Mouse (Mus musculus): ENCODE measurements around the gene Rims1.
A peak's percentile ranks its signal among the peaks of the same experiment; 100 is the strongest.

The Rims1 gene

GRCm38 (mm10) chr1:22805726-22806625, at the start of gene Rims1:
Gene Rims1 (minus strand): TSS chr1:22805994.
- peak; percentile 53 for DNase-seq (ENCODE audit: low spot score)

GRCm38 (mm10) chr1:22806626-22807096, 867 bp upstream of the Rims1 start:
- no peak for DNase-seq (ENCODE audit: low spot score)

GRCm38 (mm10) chr1:22805025-22805725, 619 bp downstream of the Rims1 start:
- DNase-seq (ENCODE audit: low spot score), result peak; percentile 51

- DNase-seq (ENCODE audit: low spot score), result no peak
These were observed 1.5 kb downstream of the Rims1 start for GRCm38 (mm10) chr1:22804148-22804885.

GRCm38 (mm10) chr1:22803471-22803870, 2.3 kb downstream of the Rims1 start:
- no peak for DNase-seq (ENCODE audit: low spot score)

GRCm38 (mm10) chr1:22800276-22800675, 5.5 kb downstream of the Rims1 start:
- DNase-seq (ENCODE audit: low spot score), result no peak

- no peak for DNase-seq (ENCODE audit: low spot score)
These were observed 8.7 kb downstream of the Rims1 start for GRCm38 (mm10) chr1:22797091-22797490.

GRCm38 (mm10) chr1:22789391-22789909, 16.3 kb downstream of the Rims1 start:
- no peak for DNase-seq (ENCODE audit: low spot score)

GRCm38 (mm10) chr1:22787616-22788015, 18.2 kb downstream of the Rims1 start:
- DNase-seq (ENCODE audit: low spot score), result no peak

- no peak for DNase-seq (ENCODE audit: low spot score)
These were observed 35.1 kb downstream of the Rims1 start for GRCm38 (mm10) chr1:22770530-22771254.

- no peak for DNase-seq (ENCODE audit: low spot score)
These were observed 42.4 kb downstream of the Rims1 start for GRCm38 (mm10) chr1:22763376-22763775.

GRCm38 (mm10) chr1:22762780-22763179, 43.0 kb downstream of the Rims1 start:
- no peak for DNase-seq (ENCODE audit: low spot score)

- no peak for DNase-seq (ENCODE audit: low spot score)
These were observed 55.3 kb downstream of the Rims1 start for GRCm38 (mm10) chr1:22750536-22750935.

GRCm38 (mm10) chr1:22744655-22745054, 61.1 kb downstream of the Rims1 start:
- no peak for DNase-seq (ENCODE audit: low spot score)

- no peak for DNase-seq (ENCODE audit: low spot score)
These were observed 68.3 kb downstream of the Rims1 start for GRCm38 (mm10) chr1:22737491-22737890.

- DNase-seq (ENCODE audit: low spot score), result no peak
These were observed 71.4 kb downstream of the Rims1 start for GRCm38 (mm10) chr1:22734429-22734828.

GRCm38 (mm10) chr1:22733281-22733680, 72.5 kb downstream of the Rims1 start:
- no peak for DNase-seq (ENCODE audit: low spot score)

GRCm38 (mm10) chr1:22728207-22728606, 77.6 kb downstream of the Rims1 start:
- DNase-seq (ENCODE audit: low spot score), result no peak

- no peak for DNase-seq (ENCODE audit: low spot score)
These were observed 84.1 kb downstream of the Rims1 start for GRCm38 (mm10) chr1:22721706-22722105.

- DNase-seq (ENCODE audit: low spot score), result no peak
These were observed 85.1 kb downstream of the Rims1 start for GRCm38 (mm10) chr1:22720714-22721113.

- DNase-seq (ENCODE audit: low spot score), result no peak
These were observed 96.3 kb downstream of the Rims1 start for GRCm38 (mm10) chr1:22709461-22709860.
